Mouse (Mus musculus) neutrophil, adult 5-6 weeks (primary cell): ENCODE measurements around the gene Ccdc117. TPM values are rescaled to one million over a fixed set of nuclear protein-coding genes. Genes with fewer than 3 reads are reported as not detected.
"Not testable (repeated sequence)": the region's sequence is repeated elsewhere in the genome, so short reads cannot be mapped to it uniquely, and the experiment has no call there.

Experiments
- ATAC-seq: fragments of 151-379, 151-347 bp; 2 replicates; pipeline ENCODE4 v1.8.0; 2017; ENCODE audit warnings: mild to moderate bottlenecking, moderate TSS enrichment; ENCODE audit not compliant: insufficient number of reproducible peaks, poor library complexity, low FRiP score, severe bottlenecking; ENCODE audit errors: extremely low read depth
- total RNA-seq: library from RNA; stranded (forward); fragments of 200-1000 nt; gene quantifications from 2 replicates; pipeline ENCODE4 v1.2.3, GENCODE M21; 2017

The Ccdc117 gene
- total RNA-seq, 1 experiment from 2014 or later, result 40.0 TPM

- no peak for ATAC-seq
These were observed 27.9 kb downstream of the Ccdc117 start for GRCm38 (mm10) chr11:5514091-5514490.

DNA sequence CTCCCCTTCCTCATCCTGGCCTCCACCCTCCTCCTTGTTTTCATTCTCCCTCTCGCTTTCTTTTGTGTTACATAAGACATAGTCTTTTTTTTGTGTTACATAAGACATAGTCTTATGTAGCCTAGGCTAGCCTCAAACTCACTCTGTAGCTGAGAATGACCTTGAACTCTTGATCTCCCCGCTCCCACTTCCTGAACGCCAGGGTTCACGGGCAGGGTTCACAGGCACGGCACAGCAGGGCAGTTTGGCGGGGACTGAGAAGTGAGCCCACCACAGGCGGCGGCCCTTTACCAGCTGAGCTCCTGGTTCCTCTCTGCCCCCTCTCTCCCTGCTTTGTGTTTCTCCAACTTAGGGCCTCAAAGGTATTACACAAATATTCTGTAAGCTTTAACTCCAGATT, 29.0 kb downstream of the Ccdc117 start:
- no peak for ATAC-seq

DNA sequence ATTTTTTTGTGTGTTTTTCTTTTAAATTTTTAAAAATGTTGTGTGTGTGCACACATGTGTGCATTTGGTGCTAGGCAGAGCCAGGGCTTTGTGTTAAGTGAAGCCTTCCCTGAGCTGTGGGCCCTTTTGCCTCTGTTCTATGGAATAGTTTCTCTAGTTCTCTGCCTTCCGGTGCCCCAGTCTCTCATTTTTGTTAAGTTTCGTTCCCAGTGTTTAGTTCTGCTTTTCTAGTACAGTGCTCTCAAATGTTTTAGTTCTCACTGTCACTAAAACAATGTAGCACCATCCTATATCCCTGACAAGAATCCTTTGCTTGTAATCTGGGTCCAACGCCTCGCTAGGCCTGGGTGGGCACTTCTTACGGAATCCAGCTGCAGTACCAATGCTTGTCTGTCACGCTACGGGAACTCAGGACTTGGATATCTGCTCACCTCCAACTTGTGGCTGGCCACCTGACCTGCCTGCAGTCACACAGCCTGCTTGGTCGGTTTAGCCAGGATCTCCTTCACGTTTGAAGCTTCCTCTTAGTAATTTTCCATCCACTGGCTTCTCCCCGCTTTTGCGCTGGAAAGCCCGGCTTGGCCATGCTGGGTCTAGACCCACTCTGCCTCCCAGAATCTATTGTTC, 29.8 kb downstream of the Ccdc117 start:
- peak; percentile 42 for ATAC-seq

DNA sequence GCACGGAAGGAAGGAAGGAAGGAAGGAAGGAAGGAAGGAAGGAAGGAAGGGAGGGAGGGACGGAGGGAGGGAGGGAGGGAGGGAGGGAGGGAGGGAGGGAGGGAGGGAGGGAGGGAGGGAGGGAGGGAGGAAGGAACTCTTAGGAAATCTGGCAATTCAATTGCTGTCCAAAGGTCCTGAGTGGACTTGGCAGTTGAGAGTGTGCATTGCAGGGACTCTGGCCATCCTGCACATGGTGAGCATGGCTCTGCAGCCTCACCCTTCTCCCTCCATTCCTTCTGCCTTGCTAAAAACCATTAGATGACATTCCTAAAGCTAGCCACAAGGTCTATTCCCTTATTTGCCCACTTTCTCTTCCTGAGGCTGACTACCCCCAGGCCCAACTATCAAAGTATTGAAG, 31.3 kb downstream of the Ccdc117 start:
- ATAC-seq, result not testable (repeated sequence)

DNA sequence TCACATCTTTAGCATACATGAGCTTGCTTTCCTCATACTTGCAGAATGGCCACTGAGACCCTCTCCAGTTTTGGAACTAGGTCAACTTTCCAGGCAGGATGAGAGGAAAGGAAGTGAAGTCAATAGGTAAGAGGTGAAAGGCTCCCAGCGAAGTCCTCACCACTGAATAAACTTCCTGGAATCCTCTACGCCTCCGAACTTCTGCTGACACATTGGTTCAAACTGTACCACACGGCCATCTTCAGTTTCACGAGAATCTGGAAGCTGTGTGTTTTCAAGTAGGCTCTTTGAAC, 31.9 kb downstream of the Ccdc117 start:
- no peak for ATAC-seq

DNA sequence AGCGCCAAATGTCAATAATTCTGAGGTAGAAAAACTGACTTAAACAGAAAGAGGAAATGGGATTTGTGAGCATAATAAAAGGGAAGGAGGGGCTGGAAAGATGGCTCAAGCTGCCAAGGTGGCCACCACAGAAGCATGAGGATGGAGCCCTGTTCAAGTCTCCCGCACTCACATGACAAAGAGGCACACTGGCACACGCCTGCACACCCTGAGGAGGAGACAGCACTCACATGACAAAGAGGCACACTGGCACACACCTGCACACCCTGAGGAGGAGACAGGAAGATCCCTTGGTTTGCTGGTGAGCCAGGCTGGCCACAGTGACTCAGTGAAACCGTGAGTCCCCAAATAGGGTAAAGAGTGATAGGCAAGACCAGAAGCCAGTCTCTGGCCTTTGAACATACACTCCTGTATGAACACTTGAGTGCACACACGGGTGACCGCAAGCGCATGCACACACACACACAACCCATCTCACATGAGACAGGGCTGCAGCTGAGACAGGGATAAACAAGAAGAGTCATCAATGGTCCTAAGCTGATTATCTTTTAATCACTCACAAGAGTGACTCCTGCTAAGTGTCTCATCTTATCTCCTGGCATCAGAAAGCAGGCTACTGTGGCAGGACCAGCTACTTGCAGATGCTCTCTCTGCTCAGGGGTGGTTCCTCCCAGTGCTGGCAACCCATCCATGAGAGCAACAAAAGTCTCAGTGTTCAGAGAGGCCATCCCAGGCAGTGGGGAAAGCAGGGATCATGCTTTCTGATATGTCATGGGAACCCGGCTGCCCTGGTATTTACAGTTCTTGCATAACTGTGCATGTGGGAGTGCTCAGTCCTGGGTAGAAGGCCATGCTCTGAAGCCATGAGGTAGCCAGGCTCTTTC, 32.5 kb downstream of the Ccdc117 start:
- peak; percentile 14; the same call in 1 of the 2 replicates for ATAC-seq

DNA sequence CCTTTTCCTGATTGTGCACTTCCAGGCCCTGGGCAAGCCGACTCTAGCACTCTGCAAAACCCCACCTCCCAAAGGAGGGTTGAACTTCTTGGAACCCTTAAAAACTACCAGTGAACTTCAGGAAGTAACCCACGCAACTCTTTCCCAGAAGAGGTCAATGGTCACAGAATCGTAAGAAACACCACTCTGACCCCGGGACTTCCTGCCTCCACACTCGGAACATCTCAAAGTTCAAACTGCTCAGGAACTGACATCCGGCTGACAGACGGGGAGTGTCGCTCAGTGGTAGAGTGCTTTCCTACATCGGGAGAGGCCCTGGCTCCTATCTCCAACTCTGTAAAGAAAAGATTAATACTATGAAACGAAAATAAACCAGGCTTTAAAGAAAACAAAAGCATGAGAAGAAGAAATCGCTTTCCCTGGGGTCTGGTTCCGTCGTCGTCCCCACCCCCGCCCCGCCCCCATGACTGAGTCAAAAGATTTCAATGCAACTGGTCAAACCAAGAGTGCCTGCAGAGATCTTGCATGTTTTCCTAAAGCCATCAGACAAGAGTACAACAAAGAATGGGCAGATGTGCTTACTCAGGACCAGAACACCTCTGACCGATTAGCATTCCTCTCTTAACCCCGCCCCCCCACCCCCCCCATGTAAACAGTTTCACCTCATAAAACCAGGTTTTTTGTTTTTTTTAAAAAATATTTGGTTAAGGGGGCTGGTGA, 36.0 kb downstream of the Ccdc117 start:
- peak; percentile 34; the same call in 1 of the 2 replicates for ATAC-seq

GRCm38 (mm10) chr11:5502351-5503051, 39.5 kb downstream of the Ccdc117 start:
- ATAC-seq, result peak; percentile 37; the same call in 1 of the 2 replicates

DNA sequence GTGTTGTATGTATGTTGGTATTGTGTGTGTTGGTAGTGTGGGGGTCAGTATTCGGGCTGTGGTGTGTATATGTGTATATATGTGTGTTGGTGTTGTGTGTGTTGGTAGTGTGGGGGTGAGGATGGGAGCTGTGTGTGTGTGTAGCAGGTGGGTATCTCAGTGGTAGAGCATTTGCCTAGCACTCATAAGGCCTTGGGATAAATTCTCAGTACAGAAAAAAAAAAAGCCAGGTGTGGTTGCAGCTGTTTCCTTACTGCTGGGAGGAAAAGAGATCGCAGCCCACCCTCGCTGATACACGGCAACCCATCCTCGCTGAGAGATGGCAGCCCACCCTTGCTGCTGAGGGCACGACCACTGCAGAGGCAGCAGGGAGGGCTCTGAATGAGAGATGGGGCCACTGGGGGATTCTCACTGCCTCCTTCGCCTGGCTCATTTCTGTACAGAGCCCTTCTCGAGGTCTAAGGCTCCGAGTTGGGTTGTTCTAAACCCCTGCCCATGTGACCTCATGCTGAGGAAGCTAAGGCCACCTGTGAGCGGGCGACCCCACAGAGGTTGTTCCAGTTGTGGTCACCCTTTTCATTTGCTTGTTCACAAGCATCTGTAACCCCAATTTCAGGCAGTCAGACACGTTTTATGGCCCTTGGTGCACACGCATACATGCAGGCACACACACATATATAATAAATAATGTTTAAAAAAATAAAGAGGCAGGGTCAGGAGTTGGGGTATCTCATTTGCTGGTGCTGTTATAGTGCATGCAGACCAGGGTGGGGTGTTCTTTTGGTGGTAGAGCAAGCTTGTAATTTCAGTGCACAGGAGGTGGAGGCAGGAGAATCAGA, 40.9 kb downstream of the Ccdc117 start:
- ATAC-seq, result no peak

DNA sequence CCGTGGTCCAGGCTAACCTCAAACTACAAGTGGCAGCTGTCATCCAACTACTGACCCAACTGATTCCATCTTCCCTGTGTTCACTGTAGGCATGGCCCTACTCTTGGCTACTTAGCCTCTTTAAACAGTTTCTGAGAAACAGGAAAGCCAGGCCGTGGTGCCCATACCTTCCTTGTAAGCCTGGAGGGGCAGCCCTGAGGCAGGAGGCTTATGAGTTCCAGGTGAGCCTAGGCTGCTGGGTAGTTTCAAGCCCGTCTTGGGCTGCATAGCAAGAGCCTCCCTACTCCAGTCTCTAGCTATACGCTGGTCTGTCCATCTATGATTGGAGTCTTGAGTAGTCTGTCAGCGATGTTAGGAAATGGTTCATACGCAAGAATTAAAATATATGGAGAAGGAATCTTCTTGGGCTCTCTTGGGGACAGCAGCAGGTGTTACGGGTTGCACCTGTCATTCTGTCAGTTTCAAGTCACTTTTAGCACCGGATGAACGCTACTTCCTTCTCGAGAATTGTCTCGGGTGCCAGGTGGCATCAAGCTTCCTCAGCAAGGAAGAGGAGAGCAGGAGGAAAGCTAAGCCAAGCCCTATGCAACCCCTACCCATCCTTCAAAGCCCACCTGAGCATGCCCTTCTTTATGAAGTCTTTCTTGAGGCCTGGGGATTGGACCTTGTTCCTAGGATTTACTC, 41.9 kb downstream of the Ccdc117 start:
- no peak for ATAC-seq

GRCm38 (mm10) chr11:5498931-5499661, 42.9 kb downstream of the Ccdc117 start:
- no peak for ATAC-seq

GRCm38 (mm10) chr11:5498422-5498821, 43.6 kb downstream of the Ccdc117 start:
- ATAC-seq, result no peak

DNA sequence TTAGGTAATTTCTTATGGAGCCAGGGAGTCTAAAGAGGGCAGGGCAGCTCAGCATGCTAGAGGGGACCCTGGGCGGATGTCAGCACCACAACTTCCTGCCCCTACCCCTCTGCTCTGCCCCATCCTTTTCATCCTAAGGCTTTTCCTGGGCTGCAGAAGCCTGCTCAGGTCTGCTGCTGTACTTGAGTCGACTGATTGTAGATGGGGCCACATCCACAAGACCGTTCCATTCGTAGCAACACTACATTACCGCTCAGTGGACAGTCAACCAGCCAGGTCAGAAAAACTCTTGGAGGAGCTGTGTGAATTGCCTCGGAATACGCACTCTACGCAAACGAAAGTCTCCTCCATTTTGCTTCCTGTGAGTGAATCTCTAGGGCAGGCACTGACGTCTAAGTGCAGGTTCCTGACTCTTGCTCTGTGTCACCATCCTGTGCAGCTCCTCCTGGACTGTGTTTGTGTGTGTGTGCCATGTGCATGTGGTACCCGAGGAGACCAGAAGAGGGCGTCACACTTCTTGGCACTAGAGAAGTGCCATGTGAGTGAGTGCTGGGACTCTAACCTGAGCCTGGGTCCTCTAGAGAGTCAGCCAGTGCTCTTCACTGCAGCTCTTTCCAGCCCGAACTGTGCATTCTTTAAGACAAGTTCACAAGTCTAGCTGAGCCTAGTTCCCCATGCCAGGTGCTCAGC, 45.3 kb downstream of the Ccdc117 start:
- no peak for ATAC-seq

GRCm38 (mm10) chr11:5495906-5496305, 46.1 kb downstream of the Ccdc117 start:
- ATAC-seq, result no peak

GRCm38 (mm10) chr11:5495286-5495832, 46.6 kb downstream of the Ccdc117 start:
- ATAC-seq, result no peak

- ATAC-seq, result no peak
These were observed 48.1 kb downstream of the Ccdc117 start for GRCm38 (mm10) chr11:5493869-5494268.
